Mouse (Mus musculus) layer of hippocampus, postnatal 25 days (tissue): Measurements from ENCODE around the gene Des. TPM values are rescaled to one million over a fixed set of nuclear protein-coding genes. Genes with fewer than 3 reads are reported as not detected.

ENCODE experiments used
- DNase-seq, 2 experiments: peaks; one replicate each; pipeline ENCODE4 v3.0.0; 2022; ENCODE audit warnings: mixed read lengths in 2 of 2, low spot score in 1 of 2; ENCODE audit errors: extremely low spot score in 1 of 2
- total RNA-seq, 2 experiments: library from RNA; stranded (reverse); gene quantifications; 2 replicates each; pipeline ENCODE4 v1.2.3; 2021

The Des gene
- total RNA-seq, 2 experiments from 2014 or later = 0.94 to 1.2 TPM

DNA sequence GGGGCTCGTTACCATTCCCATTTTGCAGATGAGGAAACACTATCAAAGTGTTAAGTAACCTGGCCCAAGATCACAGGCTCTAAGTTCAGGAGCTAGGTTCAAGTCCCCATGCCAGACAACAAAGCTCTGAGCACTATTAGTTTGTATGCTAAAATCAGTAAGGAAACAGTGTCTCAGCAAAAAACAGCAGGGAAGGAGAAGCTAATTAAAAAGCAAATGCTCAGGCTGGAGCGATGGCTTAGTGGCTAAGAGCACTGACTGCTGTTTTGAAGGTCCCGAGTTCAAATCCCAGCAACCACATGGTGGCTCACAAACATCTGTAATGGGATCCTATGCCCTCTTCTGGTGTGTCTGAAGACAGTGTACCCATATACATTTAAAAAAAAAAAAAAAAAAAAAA lies 52.1 kb downstream of the Des start:
- DNase-seq = no peak

DNA sequence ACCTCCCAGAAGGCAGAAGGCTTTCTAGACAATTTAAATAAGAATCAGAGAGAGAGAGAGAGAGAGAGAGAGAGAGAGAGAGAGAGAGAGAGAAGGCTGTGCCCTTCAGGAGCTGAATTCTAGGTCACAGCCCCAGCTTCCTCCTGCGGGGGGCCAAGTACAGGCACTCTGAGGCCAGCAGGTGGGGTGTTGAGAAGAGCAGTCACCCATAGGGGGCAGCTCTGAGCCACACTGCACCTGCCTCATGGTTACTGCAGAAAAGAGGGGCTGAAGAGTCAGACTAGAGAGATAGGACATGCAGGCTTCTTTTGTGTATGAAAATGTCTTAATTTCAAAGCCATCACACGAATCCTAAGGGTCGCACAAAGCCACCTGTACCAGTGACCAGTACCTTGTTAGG lies 53.6 kb downstream of the Des start:
- peak in 1 of 2 experiments; percentile 56 for DNase-seq

Other genes starting within 250 kb of the Des start
- 1 to 10 TPM; 2.7 to 3.2 TPM for gene Nhej1, start 235.1 kb upstream of the Des start, total RNA-seq
- under 1 TPM; 0.30 to 0.35 TPM for gene Slc23a3, start 226.4 kb upstream of the Des start, total RNA-seq
- 10 to 100 TPM; 26.6 to 38.6 TPM for gene Cnppd1, start 217.6 kb upstream of the Des start, total RNA-seq
- 100 to 1,000 TPM; 172 to 177 TPM for gene Retreg2, start 217.6 kb upstream of the Des start, total RNA-seq
- gene Zfand2b, start 191.7 kb upstream of the Des start, total RNA-seq = 10 to 100 TPM; 33.8 to 34.5 TPM
- 10 to 100 TPM; 25.2 to 28.0 TPM for gene Abcb6, start 179.9 kb upstream of the Des start, total RNA-seq
- gene Ankzf1, start 168.2 kb upstream of the Des start, total RNA-seq = 10 to 100 TPM; 19.4 to 24.0 TPM
- gene Atg9a, start 168.1 kb upstream of the Des start, total RNA-seq = 100 to 1,000 TPM; 119 to 121 TPM
- gene Glb1l, start 149.5 kb upstream of the Des start, total RNA-seq = 10 to 100 TPM; 12.6 to 14.4 TPM
- gene Stk16, start 149.5 kb upstream of the Des start, total RNA-seq = 10 to 100 TPM; 88.3 to 92.4 TPM
- gene Tuba4a, start 140.5 kb upstream of the Des start, total RNA-seq = 100 to 1,000 TPM; 560 to 573 TPM
- not detected for gene A630095N17Rik, start 128.2 kb upstream of the Des start, total RNA-seq
- 10 to 100 TPM; 72.6 to 78.9 TPM for gene Dnajb2, start 123.9 kb upstream of the Des start, total RNA-seq
- gene Ptprn, start 95.8 kb upstream of the Des start, total RNA-seq = 100 to 1,000 TPM; 369 to 386 TPM
- gene Resp18, start 81.9 kb upstream of the Des start, total RNA-seq = 100 to 1,000 TPM in 1 of 2 experiments, 10 to 100 TPM in 1; 63.7 to 105 TPM
- 10 to 100 TPM; 43.3 to 49.5 TPM for gene Dnpep, start 42.3 kb upstream of the Des start, total RNA-seq
- gene Speg, start 15.0 kb downstream of the Des start, total RNA-seq = 100 to 1,000 TPM; 154 to 196 TPM
- gene Gmppa, start 75.6 kb downstream of the Des start, total RNA-seq = 10 to 100 TPM; 60.5 to 66.7 TPM
- 1 to 10 TPM; 8.9 to 9.9 TPM for gene Asic4, start 90.1 kb downstream of the Des start, total RNA-seq
- gene Chpf, start 119.0 kb downstream of the Des start, total RNA-seq = 10 to 100 TPM; 77.2 to 82.8 TPM
- 10 to 100 TPM; 70.3 to 73.8 TPM for gene Tmem198, start 119.2 kb downstream of the Des start, total RNA-seq
- 10 to 100 TPM; 18.9 to 20.2 TPM for gene Obsl1, start 146.1 kb downstream of the Des start, total RNA-seq
- gene Inha, start 146.7 kb downstream of the Des start, total RNA-seq = 10 to 100 TPM; 11.3 to 19.9 TPM
- 10 to 100 TPM; 20.6 to 25.5 TPM for gene Stk11ip, start 161.2 kb downstream of the Des start, total RNA-seq
- gene Slc4a3, start 185.9 kb downstream of the Des start, total RNA-seq = 100 to 1,000 TPM; 111 to 114 TPM